In genomic region chr12:100710432-100710831, GRCm38 (mm10) we compare ENCODE assay signal across 20 mouse cellular contexts. TPM values are rescaled to one million over a fixed set of nuclear protein-coding genes. Genes with fewer than 3 reads are reported as not detected.
DNase-seq lines count a peak whose midpoint lies in the region; ATAC-seq and TF ChIP-seq lines count a peak whose summit lies in the region.
"Had no signal": no experiment of that assay in that cellular context is flagged by ENCODE, and none has a peak within 500 bp of the region (broad histone marks: within the 10 kb centered on the region; RNA-seq: fewer than 3 reads in every experiment).

No protein-coding gene starts in this region.

- no peak overlapping the region for H3K4me3 ChIP-seq in heart, embryonic 16.5 days (ENCODE audit: low read length)
- peak overlapping the region; percentile 10; the same call in 1 of the 2 replicates for H3K4me3 ChIP-seq in G1E (ENCODE audit: low read depth, low read length)
- no peak overlapping the region for H3K4me3 ChIP-seq in liver, postnatal 0 days (ENCODE audit: low read depth, low read length)
- no peak overlapping the region for H3K4me3 ChIP-seq in midbrain, embryonic 15.5 days
- H3K4me3 ChIP-seq: forebrain, embryonic 10.5 days; heart, embryonic 10.5 days; layer of hippocampus, adult 2 months; limb, embryonic 12.5 days; midbrain, embryonic 12.5 days had no signal

- WGBS in heart, embryonic 16.5 days = 6% methylated on average over 1 of the region's 1 CpGs
- 23% methylated on average over 1 of the region's 1 CpGs for WGBS in liver, postnatal 0 days (ENCODE audit: insufficient replicate concordance)
- WGBS in midbrain, embryonic 15.5 days = 70% methylated on average over 1 of the region's 1 CpGs

- no peaks in the 10 kb centered on the region for H3K36me3 ChIP-seq in heart, embryonic 16.5 days (ENCODE audit: control insufficient read depth, insufficient read depth)
- H3K36me3 ChIP-seq in G1E (replicated peaks) = peaks cover 12% of the 10 kb centered on the region
- no peaks in the 10 kb centered on the region for H3K36me3 ChIP-seq in liver, postnatal 0 days (replicated peaks; ENCODE audit: insufficient read depth, low read length)
- H3K36me3 ChIP-seq in midbrain, embryonic 15.5 days (replicated peaks) = no peaks in the 10 kb centered on the region
- H3K36me3 ChIP-seq: forebrain, embryonic 10.5 days; heart, embryonic 10.5 days; limb, embryonic 12.5 days; midbrain, embryonic 12.5 days had no signal

- no peak for DNase-seq in heart, adult 9 months (ENCODE audit: low spot score in 2 of 2)
- no peak for DNase-seq in G1E (ENCODE audit: low spot score)
- peak; percentile 31 for DNase-seq in MEL-GATA-1-ER (ENCODE audit: extremely low read depth, low read depth)
- no peak for DNase-seq in liver, postnatal 0 days
- DNase-seq in lung, postnatal 36 days = no peak
- DNase-seq: adrenal gland, postnatal 25 days; cerebellum, adult 9-11 months; gastrocnemius, postnatal 25 days; heart, postnatal 14 days; kidney, postnatal 25 days; lung, adult 2 months had no signal

- peaks cover 9% of the 10 kb centered on the region for H3K4me1 ChIP-seq in heart, embryonic 16.5 days (ENCODE audit: control insufficient read depth, insufficient read depth, low read length)
- peaks cover 83% of the 10 kb centered on the region for H3K4me1 ChIP-seq in G1E (ENCODE audit: insufficient read depth, low read depth, low read length)
- H3K4me1 ChIP-seq in liver, postnatal 0 days (ENCODE audit: insufficient read depth) = peaks cover 6% of the 10 kb centered on the region; the same call in 1 of the 2 replicates
- no peaks in the 10 kb centered on the region for H3K4me1 ChIP-seq in midbrain, embryonic 15.5 days
- H3K4me1 ChIP-seq: forebrain, embryonic 10.5 days; limb, embryonic 12.5 days; midbrain, embryonic 12.5 days had no signal

- 0 out of 2 replicates have a peak, but pooled peaks have one; percentile 15 for TF ChIP-seq EP300 in liver, postnatal 0 days (IDR thresholded peaks at IDR 0.05; ENCODE audit: low read depth)

- no peak for TF ChIP-seq CTCF in G1E (IDR thresholded peaks at IDR 0.05; ENCODE audit: low read depth, low read length)
- TF ChIP-seq CTCF in liver, postnatal 0 days (IDR thresholded peaks at IDR 0.05; ENCODE audit: low read depth) = no peak

- H3K27me3 ChIP-seq in heart, embryonic 16.5 days (ENCODE audit: control insufficient read depth, insufficient read depth, low read length) = no peaks in the 10 kb centered on the region
- no peaks in the 10 kb centered on the region for H3K27me3 ChIP-seq in G1E (ENCODE audit: insufficient read depth, low read length)
- H3K27me3 ChIP-seq in liver, postnatal 0 days (ENCODE audit: insufficient read depth, low read length) = no peaks in the 10 kb centered on the region
- no peaks in the 10 kb centered on the region for H3K27me3 ChIP-seq in midbrain, embryonic 15.5 days (replicated peaks)
- H3K27me3 ChIP-seq: limb, embryonic 12.5 days; midbrain, embryonic 12.5 days had no signal

- no peak for ATAC-seq in heart, embryonic 16.5 days (replicated peaks; ENCODE audit: extremely low read depth, insufficient read depth, low FRiP score)
- ATAC-seq in G1E (ENCODE audit: extremely low read depth, insufficient number of reproducible peaks, low FRiP score, poor library complexity, severe bottlenecking) = peak; percentile 29
- no peak for ATAC-seq in liver, postnatal 0 days
- ATAC-seq in midbrain, embryonic 15.5 days (replicated peaks) = no peak
- ATAC-seq: intestine, postnatal 0 days had no signal

- no peaks in the 10 kb centered on the region for H3K9me3 ChIP-seq in heart, embryonic 16.5 days (replicated peaks; ENCODE audit: control insufficient read depth, low read length)
- no peaks in the 10 kb centered on the region for H3K9me3 ChIP-seq in G1E (replicated peaks)
- no peaks in the 10 kb centered on the region for H3K9me3 ChIP-seq in liver, postnatal 0 days (ENCODE audit: low read length)
- H3K9me3 ChIP-seq in midbrain, embryonic 15.5 days = no peaks in the 10 kb centered on the region
- H3K9me3 ChIP-seq: forebrain, embryonic 10.5 days; heart, embryonic 10.5 days; limb, embryonic 12.5 days; midbrain, embryonic 12.5 days had no signal

- H3K9ac ChIP-seq in heart, embryonic 16.5 days (ENCODE audit: low read length) = peak overlapping the region; percentile 14; the same call in 1 of the 2 replicates
- no peak overlapping the region for H3K9ac ChIP-seq in liver, postnatal 0 days (replicated peaks)
- H3K9ac ChIP-seq in midbrain, embryonic 15.5 days = no peak overlapping the region
- H3K9ac ChIP-seq: limb, embryonic 12.5 days; midbrain, embryonic 12.5 days had no signal

- H3K4me2 ChIP-seq in heart, embryonic 16.5 days (ENCODE audit: low read depth, low read length) = no peak overlapping the region
- no peak overlapping the region for H3K4me2 ChIP-seq in liver, postnatal 0 days (ENCODE audit: low read depth, low read length)
- no peak overlapping the region for H3K4me2 ChIP-seq in midbrain, embryonic 15.5 days
- H3K4me2 ChIP-seq: limb, embryonic 12.5 days; midbrain, embryonic 12.5 days had no signal

- peak overlapping the region; percentile 50; the same call in 1 of the 2 replicates for H3K27ac ChIP-seq in heart, embryonic 16.5 days (ENCODE audit: low read length)
- H3K27ac ChIP-seq in liver, postnatal 0 days (ENCODE audit: low read depth) = no peak overlapping the region
- no peak overlapping the region for H3K27ac ChIP-seq in midbrain, embryonic 15.5 days
- H3K27ac ChIP-seq: forebrain, embryonic 10.5 days; heart, embryonic 10.5 days; limb, embryonic 12.5 days; midbrain, embryonic 12.5 days; stomach, postnatal 0 days had no signal

RNA-seq across cellular contexts. Expression of gene Rps6ka5, which starts 16.4 kb away (rescaled TPM):
- polyA plus RNA-seq in heart, embryonic 16.5 days (2015; fragmentation: Nextera tagmentation; extraction: Ambion mirVana) = 4.2 and 4.4 TPM in 2 replicates
- total RNA-seq in G1E (2014; fragmentation: Nextera tagmentation) = 41.5 and 43.2 TPM in 2 replicates
- 52.2 TPM in 2 replicates for total RNA-seq in G1E (2017)
- polyA plus RNA-seq in G1E (2012) = 10.9 and 12.6 TPM in 2 replicates
- 1.3 and 1.6 TPM in 2 replicates for polyA plus RNA-seq in liver, postnatal 0 days (2015; fragmentation: Nextera tagmentation; extraction: Ambion mirVana)
- polyA plus RNA-seq in midbrain, embryonic 15.5 days (2015; fragmentation: Nextera tagmentation; extraction: Ambion mirVana) = 7.2 and 7.8 TPM in 2 replicates
